Mouse (Mus musculus) layer of hippocampus, postnatal 14 days (tissue): ENCODE measurements around the gene Pnisr. TPM values are rescaled to one million over a fixed set of nuclear protein-coding genes. Genes with fewer than 3 reads are reported as not detected.

ENCODE experiments used
- DNase-seq, 2 experiments: peaks; one replicate each; pipeline ENCODE4 v3.0.0; 2021 to 2022; ENCODE audit warnings: low spot score in 2 of 2, mixed read lengths in 1 of 2
- long read RNA-seq, 2 experiments: library from polyadenylated mRNA; stranded (forward); transcript quantifications; one replicate each; pipeline ENCODE4 v2.0.0; 2021
- total RNA-seq, 2 experiments: library from RNA; stranded (reverse); gene quantifications; 2 replicates each; pipeline ENCODE4 v1.2.3; 2021

The Pnisr gene
- 100 to 1,000 TPM; 181 to 183 TPM for total RNA-seq
- long read RNA-seq, experiment 1, full-length matches to known transcripts, result 31 of 133 reads
- long read RNA-seq, experiment 1, partial matches to known transcripts, result 64 of 133 reads
- long read RNA-seq, experiment 1, other reads (novel, unspliced or antisense), result 38 of 133 reads
- long read RNA-seq, experiment 2, full-length matches to known transcripts, result 14 of 116 reads
- long read RNA-seq, experiment 2, partial matches to known transcripts, result 57 of 116 reads
- long read RNA-seq, experiment 2, other reads (novel, unspliced or antisense), result 45 of 116 reads

DNA sequence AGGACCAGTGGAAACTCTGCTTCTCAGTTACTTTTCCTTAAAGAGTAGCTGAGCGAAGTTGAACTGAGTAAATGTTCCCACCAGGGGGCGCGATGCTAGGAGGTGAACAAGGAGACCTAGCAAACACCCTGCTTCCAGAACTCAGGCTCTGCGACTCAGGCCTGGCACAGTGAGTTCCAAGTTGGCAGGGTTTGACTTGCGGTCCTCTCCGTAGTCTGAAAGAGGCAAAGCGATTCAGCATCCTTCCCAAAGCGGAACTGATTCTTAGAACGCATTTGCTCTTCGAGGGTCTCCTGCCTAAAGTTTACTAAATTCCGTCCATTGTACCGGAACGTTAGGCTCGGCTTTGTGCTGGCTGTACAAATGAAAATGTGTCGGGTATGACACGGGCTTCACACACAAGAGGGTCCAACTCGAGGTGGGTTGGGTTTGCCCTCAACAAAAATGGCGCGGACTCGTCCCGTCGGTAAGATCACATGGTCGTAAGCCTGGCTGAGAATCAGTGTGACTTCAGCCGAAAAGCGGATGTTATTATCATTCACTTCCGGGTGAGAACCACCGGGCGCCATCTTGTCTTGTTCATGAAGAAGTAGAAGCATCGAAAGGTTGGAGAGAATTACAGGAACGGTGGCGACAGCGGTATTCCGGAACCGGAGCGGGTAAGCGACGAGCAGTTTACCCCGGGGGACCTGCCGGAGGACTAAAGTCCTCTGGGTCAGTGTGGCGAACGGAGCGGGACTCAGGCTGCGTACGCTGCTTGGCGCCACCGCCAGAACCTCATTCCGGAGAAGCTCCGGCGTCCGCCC, at the start of gene Pnisr:
Gene Pnisr (plus strand): TSS at position 103 of the 806 bp plus-strand sequence.
- peak; percentile 94 to 98 for DNase-seq

DNA sequence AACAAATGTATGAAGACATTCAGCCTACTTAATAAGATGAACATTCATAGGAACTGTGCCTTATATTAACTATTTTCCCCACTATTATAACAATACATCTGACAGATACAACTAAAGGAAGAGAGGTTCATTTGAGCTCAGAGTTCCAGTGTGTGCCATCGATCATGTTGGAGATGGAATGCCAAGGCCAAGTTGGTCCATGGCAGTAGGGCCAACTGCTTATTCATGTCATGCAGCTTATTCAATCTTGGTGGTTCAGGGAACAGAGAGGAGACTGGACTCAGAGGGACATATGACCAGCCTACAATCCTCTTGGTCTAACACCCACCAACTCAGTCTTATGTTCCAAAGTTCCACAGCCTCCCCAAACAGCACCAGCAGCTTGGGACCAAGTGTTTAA, 46.4 kb upstream of the Pnisr start:
- DNase-seq, result no peak

DNA sequence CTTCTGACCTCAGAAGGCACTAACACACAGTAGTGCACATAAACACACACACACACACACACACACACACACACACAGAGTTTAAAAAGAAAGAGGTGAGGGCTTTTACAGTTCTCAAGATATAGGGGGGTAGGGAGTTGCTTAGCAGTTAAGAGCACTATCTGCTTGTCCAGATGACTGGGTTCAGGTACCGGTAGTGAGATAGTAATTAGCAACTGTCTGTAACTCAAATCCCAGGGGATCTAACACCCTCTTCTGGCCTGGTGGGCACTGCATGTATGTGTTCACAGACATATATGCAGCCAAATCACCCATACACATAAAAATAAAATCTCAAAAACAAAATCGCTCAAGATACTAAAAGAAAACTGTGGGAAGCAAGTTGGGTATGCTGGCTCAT, 45.8 kb upstream of the Pnisr start:
- no peak for DNase-seq

DNA sequence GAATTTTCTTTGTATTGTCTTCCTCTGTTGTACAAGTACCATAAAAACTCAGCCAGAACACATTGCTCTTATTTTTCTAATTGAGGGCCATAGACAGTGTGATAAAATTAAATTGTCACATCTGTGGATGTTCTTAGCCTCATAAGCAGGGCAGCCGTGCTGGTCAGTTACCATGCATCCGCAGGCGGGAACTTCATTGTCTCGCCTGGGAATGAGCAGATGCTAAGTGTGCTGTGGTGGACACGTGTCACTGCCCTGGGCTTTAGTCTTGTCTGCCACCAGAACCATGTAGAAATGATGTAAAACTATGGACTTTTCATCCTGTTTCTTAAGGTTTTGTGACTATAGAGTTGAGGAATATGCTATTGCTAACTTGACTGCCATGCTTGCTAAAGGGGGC, 40.2 kb upstream of the Pnisr start:
- no peak for DNase-seq

DNA sequence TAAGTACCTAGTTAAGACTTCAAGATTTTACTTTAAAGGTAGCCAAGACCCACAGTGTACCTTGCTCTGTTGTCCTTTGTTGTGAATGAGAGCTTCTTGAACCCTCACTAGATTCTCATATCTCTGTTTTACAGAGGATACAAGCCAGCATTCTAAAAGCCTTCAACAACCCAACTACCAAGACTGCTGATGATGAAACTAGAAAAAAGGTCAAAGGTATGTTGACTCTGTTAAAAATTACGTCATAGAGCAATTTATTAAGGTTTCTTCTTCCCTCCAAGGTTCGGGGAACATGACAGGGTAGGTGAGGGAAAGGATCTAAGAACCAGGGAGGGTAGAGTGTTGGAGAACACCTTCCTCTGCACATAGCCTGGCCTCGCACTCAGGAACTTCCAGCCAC, 36.8 kb upstream of the Pnisr start:
- no peak for DNase-seq

DNA sequence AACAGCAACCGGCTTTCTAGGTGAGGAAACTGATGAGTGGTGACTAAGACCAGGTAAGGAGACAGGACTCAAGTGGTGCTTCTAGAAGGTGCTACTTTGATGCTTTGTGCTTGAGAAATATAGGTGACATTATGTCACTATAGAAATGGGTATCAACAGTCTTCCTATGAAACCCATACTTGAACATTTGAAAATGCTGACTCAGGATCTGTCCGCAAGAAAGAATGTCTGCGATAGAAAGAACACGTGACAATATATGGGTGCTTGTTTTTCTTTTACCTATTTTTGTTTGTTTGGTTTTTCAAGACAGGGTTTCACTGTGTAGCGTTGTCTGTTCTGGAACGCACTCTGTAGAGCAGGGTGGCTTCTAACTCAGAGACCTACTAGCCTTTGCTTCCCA, 34.7 kb upstream of the Pnisr start:
- DNase-seq, result no peak

DNA sequence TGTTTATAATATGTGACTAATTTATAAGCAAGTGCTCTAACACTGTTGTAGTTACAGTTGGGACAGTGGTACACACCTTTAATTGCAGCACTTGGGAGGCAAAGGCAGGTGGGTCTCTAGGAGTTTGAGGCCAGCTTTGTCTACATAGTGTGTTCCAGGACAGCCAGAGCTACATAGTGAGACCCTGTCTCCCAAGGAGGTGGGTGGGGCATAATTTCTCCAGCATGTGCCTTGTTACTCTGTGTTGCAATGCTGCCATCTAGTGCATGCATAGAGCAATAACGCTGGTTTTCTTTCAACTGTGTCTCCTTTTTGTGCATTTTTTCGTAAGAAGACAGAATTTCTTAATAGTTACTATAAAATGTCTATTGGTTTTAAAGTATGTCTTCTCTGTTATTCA, 33.4 kb upstream of the Pnisr start:
- DNase-seq, result peak; percentile 27 to 59

DNA sequence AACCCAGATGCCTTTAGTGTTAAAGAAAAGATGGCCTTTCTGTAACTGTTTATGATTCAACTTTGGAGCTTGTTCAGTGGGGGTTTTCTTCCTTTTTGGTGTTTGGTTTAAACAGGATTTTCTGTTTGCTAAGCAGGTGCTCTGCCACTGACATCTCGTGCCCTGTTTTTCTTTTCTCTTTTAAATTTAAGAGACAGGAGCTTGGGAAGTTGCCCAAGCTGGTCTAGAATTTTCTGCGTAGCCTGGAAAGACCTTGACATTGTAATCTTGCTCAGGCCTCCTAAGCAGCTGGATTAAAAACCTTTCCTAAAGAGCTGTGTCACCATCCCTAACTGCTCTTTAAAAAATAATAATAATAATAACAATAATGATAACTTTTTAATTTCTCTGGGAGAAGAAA, 20.8 kb upstream of the Pnisr start:
- DNase-seq, result no peak

DNA sequence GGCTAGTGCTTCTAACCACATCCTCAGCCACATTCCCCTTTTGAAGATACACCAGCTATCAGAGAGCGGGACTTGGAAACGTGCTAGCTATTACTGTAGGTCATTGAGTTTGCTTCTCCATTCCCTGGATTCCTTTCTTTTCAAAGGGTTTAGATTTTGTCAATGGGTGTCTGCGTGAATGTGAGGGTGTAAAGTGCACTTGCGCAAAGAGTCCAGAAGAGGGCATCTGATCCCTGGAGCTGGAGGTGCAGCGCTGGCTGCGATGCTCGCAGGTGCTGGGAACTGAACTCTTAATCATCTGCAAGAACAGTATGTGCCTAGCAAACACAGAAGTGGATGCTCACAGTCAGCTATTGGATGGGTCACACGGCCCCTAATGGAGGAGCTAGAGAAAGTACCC, 14.5 kb upstream of the Pnisr start:
- no peak for DNase-seq

DNA sequence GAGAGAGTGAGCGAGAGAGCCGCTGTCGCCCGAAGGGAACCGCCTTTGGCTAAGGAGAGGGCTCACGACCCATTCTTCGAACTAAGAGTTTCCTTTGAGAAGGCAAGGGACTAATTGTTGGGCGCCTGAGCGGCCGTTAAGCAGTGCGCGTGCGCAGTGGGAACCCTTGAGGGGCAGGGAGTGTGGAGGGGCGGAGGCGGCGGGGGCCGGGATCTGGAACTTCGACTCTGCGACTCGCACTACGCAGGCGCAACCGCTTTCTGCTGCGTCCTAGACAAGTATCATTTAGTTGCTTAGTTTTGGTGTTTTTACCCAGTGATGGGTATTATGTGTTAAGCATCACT, 876 bp downstream of the Pnisr start:
- peak in 1 of 2 experiments; percentile 90 for DNase-seq

DNA sequence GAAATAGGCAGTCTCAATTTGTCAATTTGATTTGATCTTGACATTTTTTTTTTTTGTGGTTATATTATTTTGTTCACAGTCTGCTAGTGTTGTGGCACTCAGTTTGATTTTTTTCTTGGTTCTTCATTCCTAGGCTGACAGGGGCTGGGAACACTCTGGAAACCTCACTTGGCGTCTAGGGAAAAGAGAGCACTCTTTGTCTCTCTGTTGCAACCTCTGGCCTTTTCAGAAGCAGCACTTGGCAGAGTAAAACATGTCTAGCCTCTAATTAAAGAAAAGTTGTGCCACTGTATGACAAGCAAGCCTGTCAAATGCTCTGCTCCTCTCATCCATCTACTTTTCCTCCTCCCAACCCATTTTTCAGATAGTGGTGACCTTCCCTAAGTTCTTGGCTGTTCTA, 10.1 kb downstream of the Pnisr start:
- peak in 1 of 2 experiments; percentile 31 for DNase-seq

DNA sequence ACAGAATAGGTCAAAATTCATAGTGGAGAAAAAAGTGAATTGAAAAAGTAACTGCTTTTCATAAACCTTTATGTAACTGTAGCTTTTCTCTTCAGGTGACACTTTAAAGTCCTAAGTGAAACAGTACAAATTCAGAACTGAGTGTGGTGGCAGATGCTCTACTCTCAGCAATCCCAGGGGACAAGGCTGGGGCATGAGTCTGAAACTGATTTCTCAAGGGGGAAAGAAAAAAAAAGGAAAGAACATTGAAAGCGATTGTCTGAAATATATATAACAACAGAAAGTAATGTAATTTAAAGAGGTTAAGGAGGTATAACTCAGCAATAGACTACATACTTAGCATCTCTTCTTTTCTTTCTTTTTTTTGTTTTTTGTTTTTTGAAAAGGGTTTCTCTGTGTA, 17.8 kb downstream of the Pnisr start:
- no peak for DNase-seq

DNA sequence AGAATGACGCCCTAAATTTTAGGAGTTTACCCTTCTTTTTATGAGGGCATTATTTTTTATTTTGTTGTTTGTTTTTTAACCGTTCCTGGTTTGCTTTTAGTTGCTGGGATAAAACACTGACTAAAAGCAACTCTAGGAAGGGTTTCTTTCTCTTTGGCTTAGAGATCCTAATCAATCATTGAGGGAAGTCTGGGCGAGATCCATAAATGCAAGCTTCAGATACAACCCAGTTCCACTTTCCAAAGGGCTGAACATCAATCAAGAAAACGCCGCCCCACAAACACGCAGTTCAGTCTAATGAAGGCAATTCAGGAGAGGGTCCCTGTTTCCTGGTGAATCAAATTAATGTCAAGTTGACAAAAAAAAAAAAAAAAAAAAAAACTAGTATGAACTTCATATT, 31.4 kb downstream of the Pnisr start:
- DNase-seq, result no peak

DNA sequence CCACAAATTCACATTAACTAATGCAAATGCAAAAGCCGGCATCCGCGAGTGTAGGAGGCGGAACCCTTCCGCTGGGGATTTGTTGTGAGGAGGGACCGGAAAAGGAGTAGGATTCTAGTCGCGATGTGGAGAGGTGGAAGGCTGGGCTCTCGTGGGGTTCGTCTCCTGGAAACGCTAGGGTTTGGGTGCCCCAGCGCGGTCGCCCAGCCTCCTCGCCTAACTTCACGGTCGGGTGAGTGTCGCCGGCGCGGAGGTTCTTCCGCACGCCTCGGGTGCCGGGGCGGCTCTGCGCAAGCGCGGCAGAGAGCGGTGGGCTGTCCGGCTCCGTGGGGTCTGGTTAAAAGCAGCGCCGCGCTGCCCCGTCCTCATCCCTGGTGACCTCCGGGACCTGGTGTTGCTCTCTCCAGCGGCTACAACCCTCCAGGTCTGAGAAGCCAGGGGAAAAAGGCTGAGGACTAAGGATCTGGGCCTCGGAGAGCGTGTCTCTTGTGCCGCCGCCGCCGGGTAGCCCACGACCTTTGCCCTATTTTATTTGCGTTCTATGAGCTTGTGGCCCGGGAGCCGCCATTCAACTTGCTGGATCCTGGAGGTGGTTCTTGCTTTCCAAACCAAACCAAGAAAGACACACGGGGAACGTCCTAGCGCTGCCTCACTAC, 32.3 kb downstream of the Pnisr start, which contains the start of gene Coq3:
Gene Coq3 (plus strand): TSS at position 109 of the 656 bp plus-strand sequence.
- DNase-seq, result peak; percentile 85 to 91

DNA sequence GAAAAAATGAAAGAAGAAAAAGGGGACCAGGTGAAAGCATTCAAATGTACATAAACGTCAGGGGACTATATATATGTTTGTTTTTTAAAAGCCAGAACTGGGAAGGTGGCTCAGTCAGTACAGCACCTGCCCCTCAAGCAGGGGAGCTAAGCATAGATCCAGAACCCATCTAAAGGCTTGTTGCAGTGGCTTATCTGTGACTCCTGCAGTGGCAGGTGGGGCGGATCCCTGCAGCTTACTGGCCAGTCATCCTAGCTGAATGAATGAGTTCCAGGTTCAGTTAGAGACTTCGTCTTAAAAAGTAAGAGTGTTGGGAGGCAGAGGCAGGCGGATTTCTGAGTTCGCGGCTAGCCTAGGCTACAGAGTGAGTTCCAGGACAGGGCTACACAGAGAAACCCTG, 35.4 kb downstream of the Pnisr start:
- DNase-seq, result no peak

DNA sequence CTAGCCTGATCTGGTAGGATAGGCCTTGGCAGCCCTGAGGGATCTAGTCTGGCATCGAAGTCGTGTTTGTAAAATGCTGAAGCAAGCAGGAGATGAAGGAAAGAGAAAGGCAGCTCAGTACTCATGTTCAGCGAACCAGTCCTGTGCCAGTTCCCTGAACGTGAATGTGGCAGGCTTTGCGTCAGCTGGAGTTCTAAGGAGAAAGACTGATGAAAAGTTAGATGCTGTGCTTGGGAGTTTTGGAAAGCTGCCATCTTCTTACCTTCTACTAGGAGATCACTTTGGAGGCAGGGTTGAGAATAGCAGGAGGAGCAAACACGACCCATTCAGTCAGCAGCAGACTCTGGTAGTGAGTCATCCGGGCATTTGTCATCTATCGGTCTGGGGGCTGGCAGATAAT, 38.4 kb downstream of the Pnisr start:
- no peak for DNase-seq

Other genes starting within 250 kb of the Pnisr start
- not detected for gene Prdm13, start 161.6 kb upstream of the Pnisr start, total RNA-seq
- 10 to 100 TPM; 39.6 to 45.4 TPM for gene Ccnc, start 119.9 kb upstream of the Pnisr start, total RNA-seq
- gene Usp45, start 80.4 kb upstream of the Pnisr start, total RNA-seq, result 10 to 100 TPM; 38.5 to 48.3 TPM
- 10 to 100 TPM; 20.6 to 23.0 TPM for gene Tstd3, start 80.4 kb upstream of the Pnisr start, total RNA-seq
- gene Coq3, start 32.1 kb downstream of the Pnisr start, total RNA-seq, result 10 to 100 TPM; 13.9 to 14.0 TPM
- 10 to 100 TPM; 69.5 to 76.2 TPM for gene Faxc, start 83.7 kb downstream of the Pnisr start, total RNA-seq